Mouse (Mus musculus) embryo, embryonic 10.5 days (tissue): ENCODE data around the gene Med16.

Experiments used
- DNase-seq: peaks from one replicate; pipeline ENCODE4 v3.0.0-alpha.2; 2015; ENCODE audit warnings: low spot score

The Med16 gene

GRCm38 (mm10) chr10:79908167-79909091 is at the start of gene Med16:
Med16 (minus strand) TSS chr10:79908923.
- DNase-seq, result peak; percentile 98

GRCm38 (mm10) chr10:79958140-79958816 is 49.6 kb upstream of the Med16 start:
- peak; percentile 91 for DNase-seq

DNA sequence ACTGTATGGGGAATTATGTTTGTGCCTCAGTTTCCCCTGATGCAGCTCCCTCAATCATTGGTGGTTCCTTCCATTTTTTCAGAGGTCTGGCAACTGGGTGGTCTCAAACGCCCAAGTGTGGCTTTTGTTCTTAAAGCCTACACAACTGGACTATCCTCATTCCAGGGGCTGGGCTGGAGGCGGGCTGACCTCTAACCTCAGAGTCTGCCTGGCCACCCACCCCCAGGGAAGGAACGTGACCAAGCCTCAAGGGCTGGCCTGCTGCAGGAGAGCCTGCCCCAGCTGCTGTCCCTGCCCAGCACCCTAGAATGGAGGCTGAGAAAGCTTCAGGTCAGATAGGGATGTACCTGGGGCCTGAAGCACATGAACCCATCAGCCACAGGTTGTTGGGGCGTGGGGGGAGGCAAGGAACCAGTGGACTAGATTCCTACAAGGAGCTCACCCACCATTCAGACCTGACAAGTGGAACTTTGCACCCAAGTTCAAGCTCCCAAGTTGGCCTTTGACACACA is 48.0 kb upstream of the Med16 start:
- DNase-seq, result peak; percentile 40

GRCm38 (mm10) chr10:79955691-79956090 is 47.0 kb upstream of the Med16 start:
- no peak for DNase-seq

GRCm38 (mm10) chr10:79953946-79954345 is 45.2 kb upstream of the Med16 start:
- no peak for DNase-seq

DNA sequence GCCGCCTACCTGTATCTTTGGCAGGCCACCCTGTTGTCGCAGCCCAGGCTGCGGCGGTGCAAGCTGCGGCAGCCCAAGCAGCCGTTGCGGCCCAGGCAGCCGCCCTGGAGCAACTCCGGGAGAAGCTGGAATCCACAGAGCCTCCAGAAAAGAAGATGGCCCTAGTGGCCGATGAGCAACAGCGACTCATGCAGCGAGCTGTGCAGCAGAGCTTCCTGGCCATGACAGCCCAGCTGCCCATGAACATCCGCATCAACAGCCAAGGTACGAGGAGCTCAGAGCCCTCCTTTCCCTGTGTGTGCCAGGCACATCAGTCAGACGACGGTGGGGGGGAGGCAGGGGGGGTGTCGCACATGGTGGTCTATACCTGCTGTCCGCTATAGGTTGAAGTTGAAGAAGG is 41.9 kb upstream of the Med16 start:
- DNase-seq, result no peak

DNA sequence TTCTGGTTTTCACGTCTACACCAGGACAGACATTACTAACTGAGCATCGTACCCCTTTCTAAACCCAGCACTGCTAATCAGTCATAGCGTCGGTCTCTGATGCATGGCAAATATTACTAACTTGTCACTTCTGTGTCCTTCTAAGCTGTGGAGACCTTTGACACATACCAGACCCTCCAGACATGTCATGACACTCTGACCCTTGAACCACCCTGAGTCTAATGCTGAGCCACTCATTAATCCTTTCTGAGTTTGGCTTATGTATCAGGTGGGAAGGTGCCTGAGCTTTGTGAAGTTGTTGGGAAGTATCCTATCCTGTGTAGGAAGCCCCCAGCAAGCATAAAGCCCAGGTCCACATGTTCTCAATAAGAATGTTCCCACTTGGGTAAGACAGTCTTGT is 41.1 kb upstream of the Med16 start:
- DNase-seq, result no peak

GRCm38 (mm10) chr10:79947502-79947901 is 38.8 kb upstream of the Med16 start:
- no peak for DNase-seq

DNA sequence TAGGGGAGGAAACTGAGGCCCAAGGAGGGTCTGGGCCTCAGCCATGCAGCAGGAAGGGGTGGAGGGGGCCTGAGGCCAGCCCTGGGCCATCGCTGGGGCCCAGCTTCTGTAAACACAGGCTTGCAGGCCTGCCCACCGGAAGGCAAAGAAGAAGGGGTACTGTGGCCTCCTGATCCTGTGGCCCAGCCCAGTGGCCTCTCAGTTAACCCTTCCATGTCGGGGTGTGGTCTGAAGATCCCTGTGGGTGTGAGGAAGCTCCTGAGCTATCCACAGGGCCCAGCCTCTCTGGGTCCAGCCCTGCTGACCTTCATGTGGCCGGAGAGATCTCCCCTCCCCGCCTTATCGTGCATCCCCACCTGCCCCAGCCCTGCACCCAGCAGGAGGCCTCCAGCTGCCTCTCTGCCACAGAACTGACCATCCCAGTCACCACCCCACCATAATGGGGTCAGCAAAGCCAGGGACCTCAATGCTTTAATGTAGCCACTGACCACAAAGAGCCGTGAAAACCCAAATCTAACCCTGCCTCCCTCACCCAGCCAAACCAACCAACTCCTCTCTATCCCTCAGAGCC is 38.1 kb upstream of the Med16 start:
- peak; percentile 60 for DNase-seq

- peak; percentile 79 for DNase-seq
Measured at GRCm38 (mm10) chr10:79945507-79946234, 36.9 kb upstream of the Med16 start.

DNA sequence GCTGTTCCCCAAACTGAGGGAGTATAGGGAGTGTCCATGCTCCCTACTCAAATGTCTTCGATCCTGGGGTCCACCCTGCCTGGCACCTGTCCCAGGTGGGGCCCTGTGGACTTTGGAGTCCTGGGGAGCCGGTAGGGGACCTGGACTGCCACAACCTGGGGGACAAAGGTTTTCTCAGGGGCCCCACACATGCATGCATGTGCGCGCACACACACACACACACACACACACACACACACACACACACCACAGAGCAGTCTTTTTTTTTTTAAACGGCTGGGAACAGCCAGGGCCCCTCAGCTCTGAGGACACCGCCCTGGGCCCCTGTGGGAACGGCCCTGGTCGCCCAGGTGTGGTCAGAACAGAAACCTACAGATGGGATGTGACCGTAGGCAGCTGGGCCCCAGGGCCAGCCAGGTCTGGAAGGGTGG is 34.8 kb upstream of the Med16 start:
- no peak for DNase-seq

GRCm38 (mm10) chr10:79942988-79943387 is 34.3 kb upstream of the Med16 start:
- DNase-seq, result no peak

GRCm38 (mm10) chr10:79940749-79941148 is 32.0 kb upstream of the Med16 start:
- no peak for DNase-seq

DNA sequence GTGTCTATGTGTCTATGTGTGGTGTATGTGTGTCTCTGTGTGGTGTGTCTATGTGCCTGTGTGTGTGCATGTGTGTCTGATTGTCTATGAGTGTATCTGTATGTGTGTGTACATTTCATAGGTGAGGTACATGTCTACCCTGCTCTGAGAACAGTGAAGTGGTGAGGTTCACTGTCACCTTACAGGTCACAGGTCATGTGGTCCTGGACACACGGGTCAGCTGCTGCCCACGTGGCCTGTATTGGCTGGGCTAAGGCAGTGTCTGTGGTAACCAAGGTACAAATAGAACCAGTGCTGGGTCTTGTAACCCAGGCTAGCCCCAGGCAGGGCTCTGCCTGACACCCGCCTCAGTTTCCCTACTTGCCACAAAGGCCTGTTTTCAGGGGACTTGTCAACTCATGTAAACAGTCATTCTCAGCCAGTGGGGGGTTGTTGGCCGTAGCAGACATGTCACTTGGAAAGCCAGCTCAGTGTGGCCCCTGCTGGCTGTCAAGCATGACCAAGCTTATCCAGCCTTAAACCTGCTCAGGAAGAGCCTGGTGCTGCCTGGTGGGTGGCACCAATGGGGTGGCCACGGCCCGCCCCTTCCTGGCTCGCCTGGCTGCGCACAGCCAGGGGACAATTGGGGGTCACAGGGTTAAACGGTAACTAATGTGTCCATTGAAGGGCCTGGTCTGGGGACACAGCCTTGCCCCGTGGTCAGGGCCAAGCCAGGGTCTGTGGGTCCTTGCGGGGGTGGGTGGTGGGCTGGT is 29.2 kb upstream of the Med16 start:
- no peak for DNase-seq

GRCm38 (mm10) chr10:79936911-79937441 is 28.3 kb upstream of the Med16 start:
- no peak for DNase-seq

- no peak for DNase-seq
Measured at GRCm38 (mm10) chr10:79936284-79936910, 27.7 kb upstream of the Med16 start.

DNA sequence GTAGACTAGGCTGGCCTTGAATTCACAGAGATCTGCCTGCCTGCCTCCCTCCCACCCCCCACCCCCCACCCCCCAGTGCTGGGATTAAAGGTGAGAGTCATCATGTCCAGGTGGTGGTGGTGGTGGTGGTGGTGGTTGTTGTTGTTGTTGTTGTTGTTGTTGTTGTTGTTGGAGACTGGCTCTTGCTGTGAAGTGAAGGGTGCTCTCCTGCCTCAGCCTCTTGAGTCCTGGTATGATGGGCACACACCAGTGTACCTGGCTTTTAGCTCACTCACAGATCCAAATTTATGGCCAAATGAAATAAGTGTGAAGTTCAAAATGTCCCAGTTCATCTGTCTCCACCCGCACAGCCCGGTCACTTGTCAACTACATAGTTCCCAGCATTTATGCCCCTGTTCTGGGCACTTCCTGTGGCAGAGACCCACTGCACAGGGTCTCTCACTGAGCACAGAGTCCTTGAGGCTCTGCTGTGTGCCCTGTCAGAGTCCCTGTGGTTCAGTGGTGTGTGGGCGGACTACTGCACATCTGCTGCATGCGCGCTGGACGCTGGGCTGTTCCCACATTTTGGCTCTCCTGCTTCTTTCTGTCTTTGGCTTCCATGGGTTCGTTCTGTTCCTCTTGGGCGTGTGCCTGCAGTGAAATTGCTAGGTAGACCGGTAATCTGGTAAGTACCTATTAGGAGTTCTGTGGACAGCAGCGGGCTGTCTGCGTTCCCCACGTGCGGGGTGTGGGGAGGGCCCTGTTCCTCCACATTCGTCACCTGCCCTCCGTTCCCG is 26.3 kb upstream of the Med16 start:
- no peak for DNase-seq

DNA sequence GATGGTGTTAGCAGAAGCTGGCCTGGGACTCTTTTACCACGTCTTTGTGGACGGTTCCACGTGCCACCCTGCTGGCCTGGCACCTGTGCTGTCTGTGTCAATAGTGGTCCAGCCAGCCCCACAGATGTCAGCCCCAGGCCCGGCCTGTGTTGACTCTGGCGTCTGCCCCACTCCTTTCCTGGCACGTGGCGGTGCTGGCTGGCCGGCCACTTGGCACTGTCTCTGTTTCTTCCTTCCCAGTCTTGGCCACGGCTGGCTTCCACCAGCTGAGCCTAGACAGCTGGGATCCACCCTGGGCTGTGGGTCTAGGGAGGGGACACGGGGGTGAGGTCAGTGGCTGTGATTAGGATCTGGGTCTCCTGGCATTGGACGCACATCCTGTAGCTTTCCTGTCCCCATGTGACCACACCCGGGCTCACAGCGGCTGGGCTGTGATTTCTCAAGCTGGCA is 25.6 kb upstream of the Med16 start:
- DNase-seq, result no peak

GRCm38 (mm10) chr10:79933861-79934260 is 25.1 kb upstream of the Med16 start:
- DNase-seq, result no peak
